Mouse (Mus musculus): ENCODE measurements around the gene Crlf3.
"Not testable (repeated sequence)": the region's sequence is repeated elsewhere in the genome, so short reads cannot be mapped to it uniquely, and the experiment has no call there.

Gene Crlf3

DNA sequence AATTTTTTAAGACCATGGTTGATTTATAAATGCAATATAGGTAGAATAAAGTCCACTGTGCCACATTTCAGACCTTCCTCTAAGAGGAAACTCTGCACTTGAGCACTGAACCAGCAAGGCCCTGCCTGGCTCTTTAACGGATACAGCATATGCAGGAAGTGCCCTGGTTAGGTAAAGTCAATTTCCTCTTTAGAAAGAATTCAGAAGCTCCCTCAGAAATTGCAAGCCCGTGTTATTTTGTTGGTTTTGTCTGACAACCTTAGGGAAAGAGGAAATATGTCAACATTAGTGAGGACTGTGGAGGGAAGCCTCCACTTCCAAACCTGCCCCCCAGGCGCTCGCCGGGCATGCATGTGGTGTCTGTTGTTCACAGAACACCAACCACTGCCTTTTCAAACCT lies 13.2 kb downstream of the Crlf3 start:
- DNase-seq (ENCODE audit: low spot score) = no peak

DNA sequence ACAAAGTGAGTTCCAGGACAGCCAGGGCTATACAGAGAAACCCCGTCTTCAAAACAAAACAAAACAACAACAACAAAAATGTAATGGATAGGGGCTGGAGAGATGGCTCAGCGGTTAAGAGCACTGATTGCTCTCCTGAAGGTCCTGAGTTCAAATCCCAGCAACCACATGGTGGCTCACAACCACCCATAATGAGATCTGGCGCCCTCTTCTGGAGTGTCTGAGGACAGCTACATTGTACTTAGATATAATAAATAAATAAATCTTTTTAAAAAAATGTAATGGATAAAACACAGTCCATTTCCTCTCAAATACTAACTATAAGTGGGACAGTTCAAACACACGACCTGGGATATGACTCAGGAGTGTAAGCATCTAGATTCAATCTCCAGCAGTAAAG lies 14.4 kb downstream of the Crlf3 start:
- not testable (repeated sequence) for DNase-seq (ENCODE audit: low spot score)

DNA sequence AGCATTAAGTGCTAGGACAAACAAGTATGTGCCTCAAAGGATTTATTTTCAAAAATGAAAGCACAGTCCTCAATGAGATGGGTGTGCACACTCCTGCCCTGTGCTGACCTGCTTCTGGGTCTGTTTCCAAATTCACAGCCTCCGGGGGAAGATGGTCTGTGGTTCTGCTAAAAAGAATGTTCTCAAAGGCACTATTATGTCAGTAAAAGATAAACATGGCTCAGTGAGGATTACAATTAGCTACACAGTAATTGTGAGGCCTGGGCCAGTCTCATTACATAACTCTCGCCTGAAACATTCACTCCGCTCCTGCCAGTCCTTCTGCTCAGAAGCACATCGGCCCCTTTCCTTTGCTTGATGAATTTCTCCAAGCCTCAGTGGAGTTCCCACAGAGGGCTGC lies 18.6 kb downstream of the Crlf3 start:
- peak; percentile 67 for DNase-seq (ENCODE audit: low spot score)

DNA sequence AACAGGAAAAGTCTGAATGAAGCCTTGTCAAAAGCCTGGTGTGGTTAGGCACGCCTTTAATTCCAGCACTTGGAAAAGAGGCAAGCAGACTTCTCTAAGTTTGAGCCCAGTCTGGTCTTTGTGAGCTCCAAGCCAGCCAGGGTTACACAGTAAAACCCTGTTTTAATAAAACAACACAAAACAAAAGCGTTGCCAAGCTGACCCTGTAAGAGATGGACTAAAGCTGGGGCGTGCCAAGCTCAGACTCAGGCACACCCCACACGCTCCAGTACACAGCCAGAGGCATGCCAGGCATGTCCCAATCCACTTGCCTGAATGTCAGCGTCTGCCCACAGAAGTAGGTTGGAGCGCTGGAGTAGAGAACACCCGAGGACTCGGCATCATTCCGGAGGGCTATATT lies 24.6 kb downstream of the Crlf3 start:
- no peak for DNase-seq (ENCODE audit: low spot score)

DNA sequence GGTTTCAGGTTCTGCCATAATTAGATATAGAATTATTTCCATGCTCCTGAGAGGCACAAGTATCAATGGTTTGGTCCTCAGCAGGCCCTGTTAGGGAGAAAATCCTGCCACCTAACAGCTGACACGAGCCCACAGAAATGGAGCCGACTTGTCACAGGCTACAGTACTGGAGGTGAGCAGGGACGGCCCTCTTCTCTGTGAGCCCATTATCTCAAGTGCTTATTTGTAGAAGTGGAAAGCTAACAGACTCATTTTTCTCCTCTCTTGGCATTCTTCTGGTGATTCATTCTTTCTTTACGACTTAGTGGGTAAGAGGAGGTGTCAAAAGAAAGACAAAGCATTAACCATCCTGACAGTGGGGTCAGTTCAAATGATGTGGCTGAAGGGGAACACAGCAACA lies 26.1 kb downstream of the Crlf3 start:
- no peak for DNase-seq (ENCODE audit: low spot score)

DNA sequence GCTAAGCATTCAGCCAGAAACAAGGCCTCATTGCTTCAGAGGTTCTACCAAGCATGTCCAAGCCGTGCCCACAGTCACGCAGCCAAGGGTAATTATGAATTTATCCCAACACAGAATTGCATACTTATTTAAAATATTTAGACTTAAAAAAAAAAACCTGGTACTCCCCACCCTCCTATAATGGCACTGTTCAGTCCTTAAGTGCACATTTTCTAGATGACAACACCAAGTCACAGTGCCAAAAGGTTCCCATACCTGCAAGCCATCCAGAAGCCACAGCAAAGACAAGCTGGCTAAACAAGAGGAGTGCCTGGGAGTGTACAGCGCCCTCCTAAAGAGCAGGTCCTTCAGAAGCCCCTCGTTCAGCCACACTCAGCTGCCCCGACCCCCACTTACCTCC lies 27.6 kb downstream of the Crlf3 start:
- DNase-seq (ENCODE audit: low spot score) = no peak

DNA sequence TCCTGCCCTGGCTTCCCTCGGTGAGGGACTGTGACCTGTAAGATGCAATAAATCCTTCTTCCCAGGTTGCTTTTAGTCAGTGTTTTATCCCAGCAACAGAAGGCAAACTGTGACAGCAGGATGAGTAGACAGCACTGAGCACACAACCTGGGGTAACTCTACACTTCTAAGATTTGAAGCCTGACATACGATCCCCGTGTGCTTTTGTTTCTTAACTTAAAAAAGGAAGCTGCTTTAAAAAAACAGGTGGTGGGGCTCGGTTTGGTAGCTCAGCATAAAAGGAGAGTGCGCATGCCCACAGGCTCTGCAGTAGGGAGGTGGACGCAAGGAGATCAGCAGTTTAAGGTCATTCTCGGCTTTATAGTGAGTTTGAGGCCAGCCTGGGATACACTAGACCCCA lies 28.3 kb downstream of the Crlf3 start:
- DNase-seq (ENCODE audit: low spot score) = no peak

DNA sequence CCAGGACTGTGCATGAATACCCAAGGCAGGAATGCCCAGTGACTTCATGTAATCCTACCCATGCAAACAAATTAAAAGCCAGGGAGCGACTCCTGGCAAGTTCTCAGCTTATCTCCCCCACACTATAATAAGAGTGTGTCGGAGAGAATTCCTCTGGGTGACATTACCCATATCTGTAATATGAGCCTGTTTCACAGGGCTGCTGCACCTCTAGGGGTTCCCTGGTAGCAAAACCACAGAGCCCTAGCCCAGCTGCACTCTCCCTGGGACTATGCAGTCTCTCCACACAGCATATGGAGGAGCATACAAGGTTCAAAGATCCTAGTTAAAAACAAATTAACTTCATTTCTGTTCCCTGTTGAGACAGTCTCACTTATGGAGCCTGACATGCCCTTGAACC lies 30.7 kb downstream of the Crlf3 start:
- DNase-seq (ENCODE audit: low spot score) = no peak

DNA sequence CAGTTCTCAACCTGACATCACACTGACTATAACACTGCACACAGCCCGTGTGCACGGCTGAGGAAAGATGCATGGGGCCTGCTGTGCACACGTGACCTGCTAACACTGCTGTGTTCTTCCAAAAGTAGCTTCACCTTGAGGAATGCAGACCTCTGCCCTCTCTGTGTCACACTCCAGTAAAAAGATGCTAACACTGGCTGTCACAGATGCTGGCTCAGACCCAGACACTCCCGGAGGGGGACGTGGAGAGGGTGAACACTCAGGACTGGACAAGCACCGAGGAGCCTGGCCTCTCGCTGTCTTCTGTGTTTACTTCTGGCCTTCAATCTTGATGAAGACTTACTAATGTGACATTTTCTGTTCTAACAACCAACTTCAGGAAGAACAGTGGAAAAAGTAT lies 33.9 kb downstream of the Crlf3 start:
- DNase-seq (ENCODE audit: low spot score) = no peak

DNA sequence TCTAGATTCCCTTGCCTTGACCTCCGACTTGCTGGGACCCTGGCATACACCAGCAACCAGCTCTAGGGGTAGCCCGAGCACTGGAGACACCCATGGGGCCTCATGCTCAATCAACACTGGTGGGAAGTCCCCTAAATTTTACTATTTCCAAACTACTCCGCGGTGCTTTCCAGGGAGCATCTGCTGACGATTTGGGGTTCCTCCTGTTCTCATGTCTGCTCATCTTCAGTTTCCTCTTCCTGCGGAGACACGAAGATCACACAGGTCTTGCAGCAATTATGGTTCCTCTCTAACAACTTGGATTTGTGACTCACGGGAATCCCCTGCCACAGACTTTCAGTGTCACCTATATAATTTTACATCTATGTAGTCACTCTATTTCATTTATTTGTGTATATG lies 37.4 kb downstream of the Crlf3 start:
- no peak for DNase-seq (ENCODE audit: low spot score)

DNA sequence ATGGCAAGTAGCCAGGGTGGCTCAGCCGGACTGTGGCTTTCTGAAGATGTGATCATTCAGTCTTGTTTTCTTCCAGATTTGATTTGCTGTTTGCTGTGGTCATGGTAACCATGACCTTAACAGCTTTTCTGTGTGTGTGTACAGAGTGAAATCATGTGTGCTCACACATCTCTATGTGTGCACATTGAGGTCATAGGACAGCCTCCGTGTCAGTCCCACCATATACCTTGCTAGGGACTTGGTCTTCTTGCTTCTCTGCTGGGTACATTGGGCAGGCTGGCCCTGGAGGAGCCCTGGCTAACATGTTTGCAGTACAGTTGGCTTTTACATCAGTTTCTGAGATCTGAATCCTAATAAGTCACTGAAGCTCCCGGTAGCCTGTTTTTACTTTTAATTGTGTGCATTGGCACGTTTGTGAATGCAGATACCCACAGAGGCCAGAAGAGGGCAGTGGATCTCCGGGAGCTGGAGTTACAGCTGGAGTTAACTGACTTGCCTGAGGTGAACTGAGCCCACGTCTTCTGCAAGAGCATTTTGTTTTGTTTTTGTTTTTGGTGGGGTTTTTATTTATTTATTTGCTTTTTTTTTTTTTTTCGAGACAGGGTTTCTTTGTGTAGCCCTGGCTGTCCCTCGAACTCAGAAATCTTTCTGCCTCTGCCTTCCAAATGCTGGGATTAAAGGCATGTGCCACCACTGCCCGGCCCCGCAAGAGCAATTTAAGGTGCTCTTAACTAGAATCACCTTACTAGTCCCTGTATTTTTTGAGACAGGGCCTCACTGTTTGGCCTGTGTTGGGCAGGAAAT lies 38.0 kb downstream of the Crlf3 start:
- no peak for DNase-seq (ENCODE audit: low spot score)

DNA sequence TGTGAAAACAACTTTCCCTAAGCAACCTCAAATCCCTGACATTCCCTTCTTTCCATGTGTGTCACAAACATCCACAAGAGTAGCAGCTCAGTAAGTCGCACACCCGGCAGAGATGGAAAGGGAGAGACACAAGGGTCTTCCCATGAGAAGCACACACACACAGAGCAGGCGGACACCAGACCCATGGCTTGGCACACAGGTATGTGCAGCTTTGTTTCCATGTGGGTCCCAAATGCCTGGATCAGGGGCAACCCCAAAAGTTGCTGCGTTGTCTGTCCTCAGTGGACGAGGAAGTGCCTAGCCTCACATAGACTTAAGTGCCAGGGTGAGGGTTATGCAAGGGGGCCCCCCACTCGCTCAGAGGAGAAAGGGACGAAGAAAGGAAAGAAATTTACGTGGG lies 43.3 kb downstream of the Crlf3 start:
- DNase-seq (ENCODE audit: low spot score) = no peak

DNA sequence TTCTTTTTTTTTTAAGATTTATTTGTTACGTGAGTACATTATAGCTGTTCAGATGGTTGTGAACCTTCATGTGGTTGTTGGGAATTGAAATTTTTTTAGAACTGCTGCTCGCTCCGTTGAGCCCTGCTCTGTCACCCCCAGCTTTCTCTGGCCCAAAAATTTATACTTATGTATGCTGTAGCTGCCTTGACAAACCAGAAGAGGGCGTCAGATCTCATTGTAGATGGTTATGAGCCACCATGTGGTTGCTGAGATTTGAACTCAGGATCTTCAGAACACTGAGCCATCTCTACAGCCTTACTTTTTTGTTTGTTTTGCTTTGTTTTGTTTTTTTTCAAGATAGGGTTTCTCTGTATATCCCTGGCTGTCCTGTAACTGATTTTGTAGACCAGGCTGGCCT lies 59.5 kb downstream of the Crlf3 start:
- no peak for DNase-seq (ENCODE audit: low spot score)

DNA sequence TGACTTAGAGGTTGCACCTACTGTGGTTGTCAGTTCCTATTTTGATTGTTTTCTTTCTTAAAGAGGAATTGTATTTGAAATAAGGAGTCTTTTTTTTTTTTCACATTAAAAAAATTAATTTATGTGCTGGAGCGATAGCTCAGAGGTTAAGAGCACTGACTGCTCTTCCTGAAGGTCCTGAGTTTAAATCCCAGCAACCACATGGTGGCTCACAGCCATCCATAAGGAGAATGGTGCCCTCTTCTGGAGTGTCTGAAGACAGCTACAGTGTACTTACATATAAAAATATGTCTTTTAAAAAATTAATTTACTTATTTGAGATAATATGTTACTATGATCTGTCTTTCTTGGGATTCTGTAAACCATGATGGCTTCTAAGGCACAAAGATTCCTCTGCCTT lies 61.0 kb downstream of the Crlf3 start:
- DNase-seq (ENCODE audit: low spot score) = no peak

DNA sequence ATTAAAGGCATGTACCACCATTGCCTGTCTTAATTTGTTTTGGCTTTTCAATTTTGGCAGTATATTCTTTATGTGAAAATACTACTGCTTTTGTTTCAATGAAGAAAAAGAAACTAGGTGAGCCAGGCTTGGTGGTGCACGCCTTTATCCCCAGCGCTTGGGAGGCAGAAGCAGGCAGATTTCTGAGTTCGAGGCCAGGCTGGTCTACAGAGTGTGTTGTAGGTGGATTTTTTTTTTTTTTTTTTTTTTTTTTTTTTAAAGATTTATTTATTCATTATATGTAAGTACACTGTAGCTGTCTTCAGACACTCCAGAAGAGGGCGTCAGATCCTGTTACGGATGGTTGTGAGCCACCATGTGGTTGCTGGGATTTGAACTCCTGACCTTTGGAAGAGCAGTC lies 64.3 kb downstream of the Crlf3 start:
- not testable (repeated sequence) for DNase-seq (ENCODE audit: low spot score)
